Mouse (Mus musculus) forebrain, postnatal 0 days (tissue): Measurements from ENCODE around the gene Morc3. TPM values are rescaled to one million over a fixed set of nuclear protein-coding genes. Genes with fewer than 3 reads are reported as not detected.

Experiments used
- ATAC-seq: fragments of 200-750 bp; cut with Nextera tagmentation; 2 replicates; pipeline ENCODE4 v1.8.0; 2017; ENCODE audit warnings: mild to moderate bottlenecking, moderate library complexity
- DNase-seq: peaks from one replicate; pipeline ENCODE4 v3.0.0-alpha.2; 2015
- H3K27ac ChIP-seq: fragments of 300-500 bp; sonication (generic); 2 replicates; pipeline ENCODE4 v1.5.1; 2014; ENCODE audit warnings: low read depth, mild to moderate bottlenecking, antibody characterized with exemption, low read length, moderate library complexity, mixed read lengths
- H3K27me3 ChIP-seq: fragments of 300-500 bp; sonication (generic); 2 replicates; pipeline ENCODE4 v1.6.1; 2014; ENCODE audit warnings: mild to moderate bottlenecking, low read length, mixed read lengths; ENCODE audit not compliant: insufficient read depth
- H3K36me3 ChIP-seq: fragments of 300-500 bp; sonication (generic); 2 replicates; pipeline ENCODE4 v1.6.1; 2014; ENCODE audit warnings: mild to moderate bottlenecking, moderate library complexity; ENCODE audit not compliant: insufficient read depth
- H3K4me1 ChIP-seq: fragments of 300-500 bp; sonication (generic); 2 replicates; pipeline ENCODE4 v1.6.1; 2014; ENCODE audit warnings: antibody characterized with exemption; ENCODE audit not compliant: insufficient read depth
- H3K4me2 ChIP-seq: fragments of 300-500 bp; sonication (generic); 2 replicates; pipeline ENCODE4 v1.6.1; 2014; ENCODE audit warnings: low read depth, mild to moderate bottlenecking, moderate library complexity
- H3K4me3 ChIP-seq: fragments of 300-500 bp; sonication (generic); 2 replicates; pipeline ENCODE4 v1.5.1; 2014; ENCODE audit warnings: low read depth, low read length, mixed read lengths
- H3K9ac ChIP-seq: fragments of 300-500 bp; sonication (generic); 2 replicates; pipeline ENCODE4 v1.6.1; 2014; ENCODE audit warnings: mild to moderate bottlenecking
- H3K9me3 ChIP-seq: fragments of 300-500 bp; sonication (generic); 2 replicates; pipeline ENCODE4 v1.6.1; 2016; ENCODE audit warnings: low read length
- CTCF ChIP-seq: sonication (generic); IDR thresholded peaks from 2 replicates; pipeline ENCODE4 v1.5.1; 2016; ENCODE audit warnings: antibody characterized with exemption, control low read depth, low read depth
- WGBS: fragments of 180-500 bp; shearing (Covaris S2); extraction: QIAGEN DNeasy Blood & Tissue Kit; methylation state at CpG from one replicate; pipeline ENCODE4 v1.1.7; 2014; 5-methylcytosine and 5-hydroxymethylcytosine counted together
- polyA plus RNA-seq: library from polyadenylated mRNA; unstranded; fragments of >200 nt; fragmentation: Nextera tagmentation; extraction: Ambion mirVana; gene quantifications from 2 replicates; pipeline ENCODE4 v1.2.1, GENCODE M21; 2015
- total RNA-seq: library from RNA; depleted of rRNA; stranded (reverse); fragments of >200 nt; gene quantifications from 2 replicates; pipeline ENCODE4 v1.2.3, GENCODE M21; 2014

The Morc3 gene
- total and polyA plus RNA-seq, 2 experiments from 2014 or later = 25.8 to 53.5 TPM

DNA sequence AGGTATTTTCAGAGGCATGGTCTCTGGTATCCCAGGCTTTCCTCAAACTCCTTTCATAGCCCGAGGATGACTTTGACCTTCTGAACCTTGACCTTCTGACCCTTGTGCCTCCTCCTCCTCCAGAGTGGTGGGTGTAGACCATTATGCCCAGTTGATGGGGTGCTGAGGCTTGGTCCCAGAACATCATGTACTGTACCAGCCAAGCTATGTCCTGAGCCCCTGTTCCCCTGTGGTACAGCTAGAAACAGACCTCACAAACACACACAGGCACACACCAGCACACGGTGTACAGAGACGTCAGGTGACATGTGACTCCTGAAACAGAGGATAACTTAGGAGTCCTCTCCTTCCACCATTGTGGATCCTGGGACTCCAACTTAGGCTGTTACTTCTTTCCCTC is 80.9 kb downstream of the Morc3 start:
- no peaks in the 10 kb centered on the region for H3K9me3 ChIP-seq
- ATAC-seq (no peak), DNase-seq (no peak)
- H3K9ac ChIP-seq = no peak overlapping the region
- no peaks in the 10 kb centered on the region for H3K27me3 ChIP-seq
- H3K27ac ChIP-seq = no peak overlapping the region
- H3K4me3 ChIP-seq = no peak overlapping the region
- WGBS = 84% methylated on average over 3 of the region's 3 CpGs
- H3K36me3 ChIP-seq = no peaks in the 10 kb centered on the region
- H3K4me1 ChIP-seq = no peaks in the 10 kb centered on the region
- no peak overlapping the region for H3K4me2 ChIP-seq
- TF ChIP-seq CTCF = no peak

DNA sequence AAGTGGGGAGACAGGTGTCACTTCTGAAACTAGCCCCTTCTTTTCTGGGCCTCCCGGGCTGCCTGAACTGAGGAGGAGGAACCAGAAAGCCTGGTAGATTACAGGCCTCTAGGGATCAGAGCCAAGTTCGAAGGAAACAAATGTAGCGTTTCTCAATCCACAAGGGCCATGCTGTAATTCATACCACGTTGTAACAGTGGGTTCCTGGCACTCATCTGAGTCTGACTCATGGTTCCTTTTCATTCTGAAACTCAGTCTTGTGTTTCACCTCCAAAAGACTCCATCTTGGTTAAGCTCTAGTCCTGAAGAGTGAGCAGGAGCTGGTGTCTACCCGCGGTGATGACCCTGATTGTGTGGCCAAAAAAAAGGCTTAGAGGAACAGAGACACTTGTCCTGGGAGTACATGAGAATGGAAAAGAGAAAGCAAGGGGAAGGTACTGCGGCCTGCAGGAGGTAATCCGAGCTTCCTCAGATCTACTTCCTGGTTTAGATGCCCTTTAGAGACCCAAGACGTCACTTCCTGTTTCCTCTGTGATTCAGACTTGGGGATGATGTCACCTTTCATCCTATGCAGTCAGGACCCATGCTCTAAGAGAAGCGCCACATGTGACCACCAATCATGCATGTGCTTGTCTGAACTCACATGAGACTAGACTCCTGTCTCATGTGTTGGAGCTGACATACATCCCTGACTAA is 82.1 kb downstream of the Morc3 start:
- Histone ChIP-seq H3K4me3 (no peak overlapping the region), H3K27ac (no peak overlapping the region), H3K4me2 (no peak overlapping the region), H3K9ac (no peak overlapping the region), H3K4me1 (no peaks in the 10 kb centered on the region), H3K9me3 (no peaks in the 10 kb centered on the region), H3K27me3 (no peaks in the 10 kb centered on the region), H3K36me3 (no peaks in the 10 kb centered on the region)
- 70% methylated on average over 10 of the region's 10 CpGs for WGBS
- TF ChIP-seq CTCF = no peak
- ATAC-seq (no peak), DNase-seq (no peak)

GRCm38 (mm10) chr16:93915338-93915849 is 83.5 kb downstream of the Morc3 start:
- 37% methylated on average over 10 of the region's 10 CpGs for WGBS
- H3K36me3 ChIP-seq = no peaks in the 10 kb centered on the region
- peak; percentile 32; the same call in 1 of the 2 replicates for TF ChIP-seq CTCF
- no peak overlapping the region for H3K27ac ChIP-seq
- H3K4me2 ChIP-seq = no peak overlapping the region
- H3K4me1 ChIP-seq = no peaks in the 10 kb centered on the region
- no peak for DNase-seq
- H3K4me3 ChIP-seq = no peak overlapping the region
- no peaks in the 10 kb centered on the region for H3K9me3 ChIP-seq
- ATAC-seq = no peak
- H3K27me3 ChIP-seq = no peaks in the 10 kb centered on the region
- no peak overlapping the region for H3K9ac ChIP-seq

GRCm38 (mm10) chr16:93917712-93918678 is 86.1 kb downstream of the Morc3 start:
- H3K27me3 ChIP-seq = no peaks in the 10 kb centered on the region
- H3K4me1 ChIP-seq = no peaks in the 10 kb centered on the region
- H3K27ac ChIP-seq = no peak overlapping the region
- peak overlapping the region; percentile 6; the same call in 1 of the 2 replicates for H3K4me2 ChIP-seq
- peak; percentile 84 for ATAC-seq
- peak; percentile 87 for TF ChIP-seq CTCF
- H3K36me3 ChIP-seq = no peaks in the 10 kb centered on the region
- no peak overlapping the region for H3K4me3 ChIP-seq
- H3K9me3 ChIP-seq = no peaks in the 10 kb centered on the region
- no peak overlapping the region for H3K9ac ChIP-seq
- WGBS = 54% methylated on average over 15 of the region's 22 CpGs
- DNase-seq = peak; percentile 87

- TF ChIP-seq CTCF = no peak
- Histone ChIP-seq H3K27ac (no peak overlapping the region), H3K27me3 (no peaks in the 10 kb centered on the region), H3K9ac (no peak overlapping the region), H3K9me3 (no peaks in the 10 kb centered on the region), H3K4me1 (no peaks in the 10 kb centered on the region), H3K4me3 (no peak overlapping the region), H3K4me2 (peak overlapping the region; percentile 6; the same call in 1 of the 2 replicates), H3K36me3 (no peaks in the 10 kb centered on the region)
- ATAC-seq = 0 out of 2 replicates have a peak, but pooled peaks have one; percentile 5
- WGBS = 68% methylated on average over 8 of the region's 8 CpGs
- no peak for DNase-seq
Measured at GRCm38 (mm10) chr16:93918679-93919060, 86.7 kb downstream of the Morc3 start.

DNA sequence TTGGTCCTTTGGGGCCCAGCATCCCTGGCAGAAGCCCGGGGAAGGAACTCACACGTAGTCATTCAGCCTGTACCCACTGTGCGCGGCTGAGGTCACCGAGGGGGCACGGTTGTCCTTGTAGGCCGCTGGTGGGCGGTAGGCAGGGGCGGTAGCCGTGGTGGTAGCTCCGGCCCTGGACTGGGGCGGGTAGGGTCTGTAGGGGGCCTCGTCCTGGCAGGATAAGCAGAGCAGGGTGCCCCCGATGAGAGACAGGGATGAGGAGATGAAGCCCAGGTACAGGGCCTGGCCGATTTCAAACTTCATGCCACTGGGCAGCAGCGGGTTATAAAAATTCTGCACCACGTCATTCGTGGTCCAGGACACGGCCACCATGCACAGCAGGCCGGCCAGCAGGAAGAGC is 87.3 kb downstream of the Morc3 start:
- no peak for DNase-seq
- WGBS = 82% methylated on average over 20 of the region's 20 CpGs
- H3K4me3 ChIP-seq = no peak overlapping the region
- H3K36me3 ChIP-seq = no peaks in the 10 kb centered on the region
- H3K27me3 ChIP-seq = no peaks in the 10 kb centered on the region
- no peak for TF ChIP-seq CTCF
- ATAC-seq = no peak
- no peak overlapping the region for H3K9ac ChIP-seq
- no peaks in the 10 kb centered on the region for H3K4me1 ChIP-seq
- no peaks in the 10 kb centered on the region for H3K9me3 ChIP-seq
- H3K4me2 ChIP-seq = no peak overlapping the region
- no peak overlapping the region for H3K27ac ChIP-seq
